Mouse (Mus musculus) activated CD4-positive, CD25-positive, alpha-beta regulatory T cell, adult 4 months (primary cell): ENCODE measurements around the gene Apaf1. TPM values are rescaled to one million over a fixed set of nuclear protein-coding genes. Genes with fewer than 3 reads are reported as not detected.

Experiments used
- ATAC-seq: one replicate; pipeline ENCODE4 v1.8.0; 2017
- polyA plus RNA-seq, 2 experiments: library from polyadenylated mRNA; unstranded; fragments of 100-300 nt; shearing (Covaris generic); gene quantifications; one replicate each; pipeline ENCODE4 v1.2.1; 2017

The Apaf1 gene
- 10 to 100 TPM; 12.1 to 18.2 TPM for polyA plus RNA-seq

DNA sequence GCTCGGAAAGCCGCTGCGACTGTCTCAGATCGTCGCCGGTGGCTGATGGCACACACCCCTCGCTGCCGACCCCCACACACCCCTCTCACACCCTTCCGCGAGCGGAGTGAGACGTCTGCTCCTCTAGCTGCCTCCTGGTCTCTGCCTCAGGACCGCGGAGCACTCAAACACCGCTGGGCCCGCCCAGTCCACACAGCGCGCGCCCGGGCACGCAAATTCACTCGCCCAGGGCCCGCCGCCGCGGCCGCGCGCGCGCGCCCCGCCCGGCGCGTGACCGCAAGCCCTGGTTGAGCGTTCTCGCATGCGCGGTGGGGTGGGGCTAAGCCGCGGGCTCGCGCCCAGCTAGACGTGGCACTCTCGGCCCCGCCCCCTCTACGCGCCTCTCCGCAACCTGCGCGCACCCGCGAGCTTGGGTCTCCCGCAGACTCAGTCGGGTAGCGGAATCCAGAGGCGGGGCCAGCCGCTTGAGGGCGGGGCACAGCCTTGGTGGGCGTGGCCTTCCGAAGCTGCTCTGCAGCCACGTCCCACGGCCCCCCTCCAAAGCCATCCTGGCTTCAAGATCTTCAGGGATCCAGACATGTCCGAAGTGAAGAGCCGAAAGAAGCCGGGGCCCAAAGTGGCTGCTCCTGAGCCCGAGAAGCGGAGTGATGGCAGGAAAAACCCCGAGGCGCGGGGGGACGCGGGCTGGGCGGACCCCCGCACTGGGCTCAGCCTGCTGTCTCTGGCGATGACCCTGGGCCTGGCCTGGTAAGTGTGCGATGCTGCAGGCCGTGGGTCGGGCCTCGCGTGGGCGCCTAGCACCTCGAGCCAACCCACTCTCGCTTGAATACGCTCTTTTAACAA lies at the start of gene Apaf1, which contains the start of gene Ikbip:
Gene Apaf1, minus strand, starts transcription at position 221 of the 843 bp plus-strand sequence.
Gene Ikbip, plus strand, starts transcription at position 391 of the 843 bp plus-strand sequence.
- peak; percentile 86 for ATAC-seq

DNA sequence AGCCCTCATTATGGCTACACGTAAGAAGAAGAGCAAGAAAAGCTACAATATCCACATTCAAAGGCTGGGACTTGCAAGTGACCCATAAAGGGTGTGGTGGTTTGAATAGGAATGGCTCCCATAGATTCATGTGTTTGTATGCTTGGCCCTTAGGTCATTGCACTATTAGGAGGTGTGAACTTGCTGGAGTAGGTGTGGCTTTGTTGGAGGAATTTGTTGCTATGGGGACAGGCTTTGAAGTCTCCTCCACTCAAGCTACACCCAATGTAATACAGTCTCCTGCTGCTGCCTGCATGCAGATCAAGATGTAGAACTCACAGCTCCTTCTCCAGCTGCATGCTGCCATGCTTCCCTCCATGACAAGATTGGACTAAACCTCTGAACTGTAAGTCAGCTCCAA lies 49.0 kb upstream of the Apaf1 start:
- ATAC-seq: no peak

DNA sequence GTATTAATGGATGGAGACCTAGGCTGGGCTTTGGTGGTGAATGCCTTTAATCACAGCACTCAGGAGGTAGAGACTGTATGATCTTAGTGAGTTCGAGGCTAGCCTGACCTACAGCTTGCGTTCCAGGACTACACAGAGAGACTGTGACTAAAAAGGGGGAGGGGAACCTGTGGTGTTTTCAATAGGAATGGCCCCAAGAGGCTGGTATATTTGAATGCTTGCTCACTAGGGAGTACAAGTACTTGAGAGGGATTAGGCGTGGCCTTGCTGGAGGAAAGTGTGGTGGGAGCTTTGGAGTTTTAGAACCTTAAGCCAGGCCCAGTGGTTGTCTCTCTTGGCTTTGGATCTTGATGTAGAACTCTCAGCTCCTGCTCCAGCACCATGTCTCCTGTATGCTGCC lies 48.2 kb upstream of the Apaf1 start:
- no peak for ATAC-seq

DNA sequence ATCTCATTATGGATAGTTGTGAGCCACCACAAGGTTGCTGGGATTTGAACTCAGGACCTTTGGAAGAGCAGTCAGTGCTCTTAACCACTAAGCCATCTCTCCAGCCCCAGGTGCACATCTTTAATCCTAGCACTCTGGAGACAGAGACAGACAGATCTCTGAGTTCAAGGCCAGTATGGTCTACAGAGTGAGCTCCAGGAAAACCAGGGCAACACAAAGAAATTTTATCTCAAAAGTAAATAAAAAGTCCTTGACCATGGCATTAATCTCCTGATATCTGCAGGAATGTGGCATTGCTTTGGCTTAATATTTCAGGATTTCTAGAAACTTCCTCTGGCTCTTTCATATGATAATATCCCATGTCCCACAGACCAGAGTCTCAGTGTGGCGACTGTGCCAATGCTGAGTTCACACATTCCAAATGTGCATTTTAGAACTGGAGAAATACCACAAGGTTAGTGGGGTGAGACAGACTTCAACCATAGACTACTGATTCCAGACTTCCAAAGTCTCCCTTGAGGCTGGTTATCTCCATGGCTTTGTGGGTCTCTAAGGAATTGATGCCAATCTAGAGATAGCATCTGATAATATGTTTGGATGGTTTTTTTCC lies 46.1 kb upstream of the Apaf1 start:
- ATAC-seq: no peak

DNA sequence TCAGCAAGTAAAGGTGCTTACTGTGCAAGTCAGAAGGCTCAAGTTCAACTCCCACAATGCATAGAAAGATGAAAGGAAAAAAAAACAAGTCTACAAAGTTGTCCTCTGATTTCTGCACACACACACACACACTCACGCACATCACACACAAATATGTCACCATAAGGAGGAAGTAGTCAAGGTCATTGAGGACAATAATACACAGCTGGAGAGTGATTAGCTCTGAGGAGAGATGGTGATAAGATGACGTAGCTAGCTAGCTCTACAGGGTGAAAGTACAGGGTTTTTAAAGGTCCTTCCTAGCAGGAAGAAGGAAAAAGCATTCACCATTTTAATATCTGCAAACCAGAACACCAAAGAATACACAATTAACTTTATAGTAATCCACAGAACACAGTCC lies 44.8 kb upstream of the Apaf1 start:
- no peak for ATAC-seq

DNA sequence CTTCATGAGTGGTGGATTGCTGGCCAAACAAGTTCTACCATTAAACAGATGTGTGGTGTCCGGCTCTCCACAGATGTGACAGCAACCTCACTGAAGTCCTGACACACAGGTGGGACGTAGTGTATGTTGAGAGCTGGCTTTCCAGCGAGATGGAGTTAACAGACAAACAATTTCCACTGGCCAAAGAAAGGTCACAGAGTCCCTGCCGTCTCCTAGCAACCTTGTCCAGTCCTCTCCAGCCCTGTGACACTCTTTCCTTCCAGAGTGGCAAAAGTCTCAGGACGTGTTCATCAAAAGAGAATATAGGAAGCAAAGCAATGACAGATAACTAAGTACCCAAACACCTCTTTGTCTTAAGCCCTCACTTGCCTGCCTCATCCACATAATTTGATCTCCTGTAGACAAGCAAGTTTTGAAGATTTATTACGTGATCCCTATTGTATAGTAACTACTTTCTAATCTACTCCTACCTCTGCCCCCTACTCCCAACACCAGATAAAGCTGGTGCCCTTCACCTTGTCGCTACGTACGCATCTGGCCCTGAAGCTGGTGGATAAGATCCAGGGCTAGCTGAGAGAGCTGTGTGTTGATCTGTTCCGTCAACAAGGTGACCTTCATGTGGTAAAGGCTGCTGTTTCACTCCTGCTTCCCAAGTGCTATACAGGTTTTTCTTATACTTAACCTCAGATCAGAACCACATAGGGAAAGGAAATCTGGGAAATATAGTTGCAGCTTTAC lies 44.2 kb upstream of the Apaf1 start:
- no peak for ATAC-seq

DNA sequence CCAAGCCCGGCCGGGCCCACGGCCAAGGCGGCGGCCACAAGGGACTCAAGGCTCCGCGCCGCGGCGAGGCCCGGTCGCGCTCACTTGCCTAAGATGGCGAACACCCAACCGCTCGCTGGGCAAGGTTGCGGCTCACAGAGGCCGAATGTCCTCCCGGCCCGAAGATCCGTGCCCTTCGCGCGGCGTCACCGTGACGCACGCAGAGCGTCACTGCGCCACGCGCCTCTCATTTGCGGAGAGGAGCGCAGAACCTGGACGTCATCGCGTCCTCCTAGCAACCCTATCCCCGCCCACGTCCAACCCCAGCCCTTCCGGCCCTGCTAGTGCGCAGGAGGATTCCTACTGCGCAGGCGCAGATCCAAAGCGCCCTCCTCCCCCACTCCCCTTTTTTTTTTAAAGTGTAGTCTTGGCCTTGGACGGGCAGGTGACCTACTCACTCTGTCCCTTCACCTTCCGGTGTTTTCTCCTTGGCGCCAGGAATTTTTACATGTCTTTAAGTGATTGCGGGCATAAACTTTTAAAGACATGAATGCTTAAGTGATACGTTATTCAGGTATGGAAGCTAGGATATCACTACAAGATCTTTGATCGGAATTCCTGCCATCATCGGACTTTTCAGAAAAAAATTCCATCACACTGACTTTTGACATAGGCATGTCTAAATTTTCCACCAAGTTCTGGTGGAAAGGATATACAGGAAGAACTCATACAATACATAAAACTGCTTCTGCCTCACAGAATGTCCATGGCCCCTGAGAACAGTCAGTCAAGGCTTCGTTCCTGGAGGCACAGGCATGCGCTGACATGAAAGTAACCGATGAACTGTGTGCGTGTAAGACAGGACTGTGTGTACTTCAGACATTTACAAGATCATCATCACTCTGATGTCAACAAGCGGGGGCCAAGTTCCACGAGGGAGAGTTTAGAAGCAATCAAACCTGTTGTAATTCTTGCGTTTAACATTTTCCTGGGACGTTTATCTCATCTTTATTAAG lies 41.6 kb upstream of the Apaf1 start, which contains the start of gene Slc25a3:
Gene Slc25a3, minus strand, starts transcription at position 232 of the 995 bp plus-strand sequence.
- ATAC-seq: peak; percentile 97

DNA sequence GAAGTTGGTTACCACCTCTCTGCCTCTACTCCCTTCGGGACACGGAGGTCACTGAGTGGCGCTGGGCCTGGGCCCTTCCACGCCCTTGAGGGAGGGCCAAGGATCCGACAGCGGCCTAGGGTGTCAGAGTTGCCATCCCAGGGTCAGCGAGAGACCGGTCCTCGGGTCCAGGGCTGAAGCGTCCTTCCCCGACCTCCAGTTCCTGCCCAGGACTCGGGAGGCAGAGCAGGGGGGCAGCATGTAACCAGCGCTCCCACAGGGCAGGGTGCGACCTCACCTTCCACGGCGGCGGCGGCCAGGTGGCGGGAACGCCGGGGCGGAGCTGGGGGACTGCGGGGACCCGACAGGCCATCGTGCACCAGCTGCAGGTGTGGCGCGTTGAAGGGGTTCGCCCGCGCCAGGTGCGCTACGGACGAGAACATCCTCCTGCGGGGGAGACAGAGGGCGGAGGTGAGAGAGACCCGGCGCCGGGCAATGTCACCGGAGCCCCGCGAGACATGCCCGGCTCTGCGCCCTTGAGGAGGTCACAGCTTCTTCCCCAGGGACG lies 40.8 kb upstream of the Apaf1 start:
- ATAC-seq: peak; percentile 29

DNA sequence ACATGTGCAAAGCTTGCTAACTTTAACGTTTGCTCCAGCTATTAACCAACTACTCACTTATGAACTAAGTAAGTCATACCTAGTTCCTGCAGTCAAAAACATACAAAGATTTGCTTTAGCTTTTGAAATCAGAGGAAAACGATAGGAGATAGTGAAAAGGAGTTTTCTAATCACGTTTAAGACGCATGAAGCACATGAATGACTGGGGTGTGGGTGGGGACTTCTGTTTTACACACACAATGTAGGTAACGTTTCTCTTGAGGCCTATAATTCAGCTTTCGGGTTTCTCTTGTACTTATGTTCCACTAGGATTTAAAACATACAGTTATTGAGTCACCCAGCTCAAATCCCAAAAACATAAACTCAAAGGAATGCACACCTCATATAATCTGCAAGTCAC lies 40.1 kb upstream of the Apaf1 start:
- ATAC-seq: no peak

DNA sequence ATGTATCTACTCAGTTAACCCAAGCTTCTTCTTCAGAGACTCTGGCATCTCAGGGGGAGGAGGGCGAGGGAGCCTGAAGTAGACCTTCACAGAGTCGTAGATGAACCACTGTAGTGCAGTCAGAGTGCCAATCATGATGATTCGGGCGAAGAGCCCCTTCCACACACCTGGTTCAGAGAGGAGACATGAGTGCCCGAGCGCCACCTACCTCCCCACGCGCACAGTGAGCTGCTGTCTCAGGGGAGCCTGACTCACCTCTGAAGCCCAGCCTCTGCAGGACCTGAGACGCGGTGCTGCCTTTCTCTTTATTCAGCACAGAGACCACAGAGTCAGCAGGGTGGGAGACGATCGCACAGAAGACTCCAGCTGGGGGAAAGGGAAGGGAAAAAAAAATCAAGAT lies 34.4 kb upstream of the Apaf1 start:
- no peak for ATAC-seq

DNA sequence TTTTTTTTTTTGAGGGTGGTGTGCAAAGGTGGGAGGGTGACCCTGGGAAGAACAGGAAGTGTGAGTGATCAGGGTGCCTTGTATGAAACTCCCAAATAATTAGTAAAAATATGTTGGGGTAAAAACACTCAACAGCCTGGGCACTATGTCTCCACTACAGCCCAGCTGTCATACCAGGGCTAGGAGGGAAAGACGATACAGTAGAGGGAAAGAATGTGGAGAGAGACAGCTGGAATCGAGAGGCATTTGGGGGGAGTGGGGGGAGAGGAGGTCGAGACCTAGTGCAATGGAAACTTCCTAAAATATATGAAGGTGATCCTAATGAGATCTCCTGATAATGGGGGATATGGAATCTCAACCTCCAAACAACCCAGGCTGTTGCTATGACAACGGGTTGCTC lies 27.3 kb upstream of the Apaf1 start:
- ATAC-seq: no peak

DNA sequence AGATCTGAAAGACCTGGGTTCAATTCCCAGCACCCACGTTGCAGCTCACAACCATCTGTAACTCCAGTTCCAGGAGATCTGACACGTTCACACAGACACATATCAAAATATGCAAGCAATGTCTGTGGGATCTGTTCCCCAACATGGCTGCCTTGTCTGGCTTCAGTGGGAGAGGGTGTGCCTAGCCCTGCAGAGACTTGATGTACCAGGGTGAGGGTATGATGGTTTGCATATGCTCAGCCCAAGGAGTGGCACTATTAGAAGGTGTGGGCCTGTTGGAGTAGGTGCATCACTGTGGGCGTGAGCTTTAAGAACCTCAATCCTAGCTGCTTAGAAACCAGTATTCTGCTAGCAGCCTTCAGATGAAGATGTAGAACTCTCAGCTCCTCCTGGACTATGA lies 23.4 kb upstream of the Apaf1 start:
- no peak for ATAC-seq

DNA sequence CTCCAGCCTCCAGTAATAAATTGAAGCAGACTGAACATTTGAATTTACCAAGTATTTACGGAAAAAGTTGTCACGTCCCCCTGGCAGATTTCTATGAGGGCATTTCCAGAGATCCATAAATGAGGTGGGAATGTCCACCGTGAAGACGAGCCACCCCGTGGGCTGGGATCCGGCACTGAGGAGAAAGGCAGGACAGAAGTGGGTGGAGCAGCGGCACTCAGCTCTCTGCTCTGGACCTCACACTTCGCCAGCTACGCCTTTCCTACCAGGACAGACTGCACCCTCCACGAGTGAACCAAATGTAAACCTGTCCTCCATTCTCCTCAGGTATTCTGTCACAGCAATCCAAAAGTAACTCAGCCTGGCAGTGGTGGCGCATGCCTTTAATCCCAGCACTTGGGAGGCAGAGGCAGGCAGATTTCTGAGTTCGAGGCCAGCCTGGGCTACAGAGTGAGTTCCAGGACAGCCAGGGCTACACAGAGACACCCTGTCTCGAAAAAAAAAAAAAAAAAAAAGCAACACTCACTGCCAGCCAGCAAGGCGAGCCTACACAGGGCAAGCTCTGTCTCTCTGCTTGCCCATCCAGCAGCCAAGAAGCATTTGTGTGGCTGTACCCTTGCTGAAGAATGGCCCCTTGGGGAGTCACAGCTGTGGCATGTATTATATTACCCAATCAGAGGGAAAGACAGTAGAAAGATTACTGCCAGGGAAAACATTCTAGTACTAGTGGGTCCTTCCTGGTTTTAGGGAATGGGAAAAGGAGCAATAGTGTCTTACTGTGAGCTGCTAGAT lies 20.4 kb upstream of the Apaf1 start:
- ATAC-seq: no peak

DNA sequence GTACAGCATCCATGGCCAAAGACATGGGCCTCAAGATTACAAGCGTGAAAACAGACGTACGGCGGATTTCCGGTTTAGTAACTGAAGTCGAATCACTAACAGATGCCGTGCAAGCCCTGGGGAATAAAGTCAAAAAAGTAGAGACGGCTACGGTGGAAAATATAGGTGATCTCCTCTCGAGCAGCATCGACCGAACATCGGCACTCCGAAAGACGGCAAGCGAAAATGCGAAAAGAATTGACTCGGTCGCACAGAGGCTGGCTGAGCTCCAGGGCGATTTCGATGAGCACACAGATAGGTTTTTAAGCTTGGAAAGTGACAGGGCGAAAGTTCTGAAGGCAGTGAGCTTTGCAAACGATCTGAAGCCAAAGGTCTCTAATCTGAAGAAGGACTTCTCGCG lies 19.4 kb upstream of the Apaf1 start:
- ATAC-seq: no peak

DNA sequence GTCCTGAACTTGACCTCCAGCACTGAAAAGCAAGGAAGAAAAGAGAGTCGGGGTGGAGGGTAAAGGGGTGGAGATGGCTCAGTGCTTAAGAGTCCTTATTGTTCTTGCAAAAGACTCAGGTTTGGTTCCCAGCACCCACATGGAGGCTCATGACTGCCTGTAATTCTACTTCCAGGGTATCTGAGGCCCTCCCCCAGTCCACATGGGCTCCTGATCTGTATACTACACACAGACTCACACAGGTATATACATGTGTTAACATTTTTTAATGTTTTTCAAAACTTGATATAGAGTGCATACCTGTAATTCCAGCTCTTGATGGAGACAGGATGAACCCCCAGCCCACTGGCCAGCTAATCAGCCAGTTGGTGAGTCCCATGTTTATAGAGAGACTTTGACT lies 17.5 kb upstream of the Apaf1 start:
- no peak for ATAC-seq

DNA sequence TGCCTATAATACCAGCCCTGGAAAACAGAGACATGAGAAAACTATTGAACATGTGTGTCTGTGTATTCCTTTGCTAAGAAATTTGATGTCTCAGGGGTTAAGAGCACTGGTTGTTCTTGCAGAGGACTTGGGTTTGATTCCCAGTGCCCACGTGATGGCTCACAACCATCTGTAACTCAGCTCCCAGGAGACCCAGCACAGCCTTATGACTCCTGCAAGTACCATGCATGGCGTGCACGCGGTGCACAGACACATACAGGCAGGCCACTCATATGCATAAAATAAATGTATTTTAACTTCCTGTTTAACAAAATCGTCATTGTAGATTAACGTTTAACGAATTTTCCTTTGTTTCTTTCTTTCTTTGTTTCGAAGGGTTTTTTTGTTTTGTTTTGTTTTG lies 15.5 kb upstream of the Apaf1 start:
- ATAC-seq: no peak

DNA sequence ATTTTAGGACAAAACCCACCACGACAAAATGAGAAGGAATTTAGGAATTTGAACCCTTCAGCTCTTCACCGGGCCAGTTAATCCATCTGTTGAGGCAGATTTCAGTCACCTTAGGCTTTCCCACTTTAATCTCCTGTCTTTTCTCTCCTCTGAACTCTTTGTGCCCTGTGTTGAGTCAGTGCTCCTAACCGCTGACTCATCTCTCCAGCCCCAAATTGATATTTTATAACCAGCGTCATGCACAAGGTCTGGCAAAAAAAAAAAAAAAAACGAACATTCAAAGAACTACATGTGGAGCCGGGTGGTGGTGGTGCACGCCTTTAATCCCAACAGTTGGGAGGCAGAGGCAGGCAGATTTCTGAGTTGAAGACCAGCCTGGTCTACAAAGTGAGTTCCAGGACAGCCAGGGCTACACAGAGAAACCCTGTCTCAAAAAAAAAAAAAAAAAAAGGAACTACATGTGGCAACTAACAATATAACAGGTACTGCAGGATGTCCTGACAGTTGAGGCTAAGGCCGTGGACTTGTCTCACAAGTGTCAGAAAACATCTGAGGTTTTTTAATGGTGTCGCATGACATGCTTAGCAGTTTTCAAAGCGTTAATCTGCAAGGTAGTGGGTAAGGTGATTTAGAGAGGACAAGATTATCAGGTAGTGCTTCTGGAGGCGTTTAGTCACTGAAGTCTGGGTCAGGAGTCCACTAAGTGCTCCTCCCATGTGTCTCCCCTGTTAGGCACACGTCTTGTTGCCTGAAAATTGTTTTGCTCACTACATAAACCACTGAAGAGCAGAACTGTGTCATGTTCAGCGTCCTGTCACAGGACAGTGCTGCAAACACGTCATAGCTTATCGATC lies 11.9 kb upstream of the Apaf1 start:
- no peak for ATAC-seq

DNA sequence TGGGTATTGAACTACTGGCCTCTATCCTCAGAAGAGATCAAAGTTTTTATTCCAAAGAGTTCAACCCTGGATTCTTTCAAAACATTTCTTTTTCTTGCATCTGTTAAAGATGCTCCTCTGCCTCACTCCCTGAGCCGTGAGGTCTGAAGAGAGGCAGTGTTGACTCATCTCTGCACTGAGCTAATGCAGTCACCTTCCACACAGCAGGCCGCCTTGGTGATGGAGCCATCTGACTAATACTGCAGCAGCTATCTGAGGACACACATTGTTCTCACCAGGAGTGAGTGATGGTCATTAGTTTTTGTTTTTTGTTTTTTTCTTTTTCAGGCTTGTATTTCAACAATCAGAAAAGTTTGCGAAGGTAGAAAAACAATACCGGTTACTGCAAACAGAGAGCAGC lies 10.2 kb upstream of the Apaf1 start:
- no peak for ATAC-seq

DNA sequence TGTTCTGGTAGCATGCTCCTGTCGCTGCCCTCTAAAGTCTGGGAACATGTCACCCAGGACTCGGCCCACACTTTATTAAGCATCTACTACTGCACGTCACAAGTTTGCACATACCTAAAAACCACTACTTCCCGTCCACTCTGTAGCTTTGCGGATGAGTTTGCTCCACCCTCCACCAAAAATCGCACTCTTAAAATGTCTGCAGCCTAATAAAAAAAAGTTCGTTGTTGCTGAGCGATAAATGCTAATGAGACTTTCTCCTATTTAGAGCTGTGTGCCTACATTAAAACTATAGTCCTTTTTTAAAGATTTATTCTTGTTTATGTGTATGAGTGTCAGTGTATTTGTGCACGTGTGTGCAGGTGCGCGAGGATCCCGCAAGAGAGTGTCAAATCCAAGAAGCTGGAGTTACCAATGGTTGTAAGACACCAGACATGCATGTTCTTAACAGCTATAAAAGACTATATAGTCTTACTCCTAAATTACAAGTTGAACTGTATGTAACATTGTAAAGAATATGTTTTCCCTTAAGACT lies 890 bp upstream of the Apaf1 start:
- peak; percentile 6 for ATAC-seq
